Mouse (Mus musculus) liver, embryonic 11.5 days (tissue): ENCODE data around the gene Hes7. TPM values are rescaled to one million over a fixed set of nuclear protein-coding genes. Genes with fewer than 3 reads are reported as not detected.

Experiments used
- ATAC-seq: fragments of 200-750 bp; cut with Nextera tagmentation; replicated peaks from 2 replicates; pipeline ENCODE4 v1.8.0; 2017; ENCODE audit warnings: moderate number of reproducible peaks, mild to moderate bottlenecking, moderate TSS enrichment, moderate library complexity; ENCODE audit not compliant: low FRiP score
- DNase-seq: peaks from one replicate; pipeline ENCODE4 v3.0.0-alpha.2; 2017; ENCODE audit warnings: low spot score
- H3K27ac ChIP-seq: fragments of 300-500 bp; sonication (generic); 2 replicates; pipeline ENCODE4 v1.5.1; 2014; ENCODE audit warnings: mild to moderate bottlenecking, low read depth, low read length, control low read depth
- H3K27me3 ChIP-seq: fragments of 300-500 bp; sonication (generic); replicated peaks from 2 replicates; pipeline ENCODE4 v1.6.1; 2014; ENCODE audit warnings: low read length, mixed read lengths; ENCODE audit not compliant: control insufficient read depth, insufficient read depth
- H3K36me3 ChIP-seq: fragments of 300-500 bp; sonication (generic); 2 replicates; pipeline ENCODE4 v1.6.1; 2014; ENCODE audit warnings: mild to moderate bottlenecking, low read length, moderate library complexity, mixed read lengths; ENCODE audit not compliant: control insufficient read depth, insufficient read depth
- H3K4me1 ChIP-seq: fragments of 300-500 bp; sonication (generic); replicated peaks from 2 replicates; pipeline ENCODE4 v1.6.1; 2014; ENCODE audit warnings: low read length, mixed read lengths; ENCODE audit not compliant: control insufficient read depth, insufficient read depth
- H3K4me2 ChIP-seq: fragments of 300-500 bp; sonication (generic); 2 replicates; pipeline ENCODE4 v1.6.1; 2014; ENCODE audit warnings: mild to moderate bottlenecking, control low read depth, moderate library complexity
- H3K4me3 ChIP-seq: fragments of 300-500 bp; sonication (generic); 2 replicates; pipeline ENCODE4 v1.5.1; 2014; ENCODE audit warnings: low read depth, low read length, control low read depth
- H3K9ac ChIP-seq: fragments of 300-500 bp; sonication (generic); 2 replicates; pipeline ENCODE4 v1.6.1; 2014; ENCODE audit warnings: low read depth, low read length, control low read depth
- H3K9me3 ChIP-seq: fragments of 300-500 bp; sonication (generic); 2 replicates; pipeline ENCODE4 v1.6.1; 2016; ENCODE audit warnings: low read length, inconsistent platforms, mixed read lengths; ENCODE audit not compliant: control insufficient read depth
- WGBS: fragments of 180-500 bp; shearing (Covaris S2); extraction: QIAGEN DNeasy Blood & Tissue Kit; methylation state at CpG from one replicate; pipeline ENCODE4 v1.1.7; 2014; 5-methylcytosine and 5-hydroxymethylcytosine counted together
- polyA plus RNA-seq: library from polyadenylated mRNA; unstranded; fragments of >200 nt; fragmentation: Nextera tagmentation; extraction: Ambion mirVana; gene quantifications from 2 replicates; pipeline ENCODE4 v1.2.1, GENCODE M21; 2014

Hes7 gene
- polyA plus RNA-seq, 1 experiment from 2014 or later: 0.59 TPM

DNA sequence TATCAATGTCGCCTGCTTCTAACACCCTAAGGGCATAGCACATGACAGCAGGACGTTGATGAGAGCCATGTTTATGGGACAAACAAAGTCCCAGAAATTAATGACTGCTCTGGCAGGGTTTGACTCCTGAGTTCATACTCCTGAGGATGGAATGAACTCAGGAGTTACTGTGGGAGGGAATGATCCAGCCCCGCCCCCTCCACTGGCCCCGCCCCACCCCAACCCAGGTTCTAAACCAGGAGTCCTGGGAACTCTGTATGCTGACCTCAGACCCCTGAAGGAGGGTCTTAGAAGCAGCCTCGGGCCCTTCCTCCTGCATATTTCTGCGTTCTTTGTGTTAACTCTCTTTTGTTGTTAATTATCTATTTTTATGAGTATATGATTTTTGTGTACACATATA, 34.6 kb upstream of the Hes7 start:
- Histone ChIP-seq H3K36me3 (peaks cover 8% of the 10 kb centered on the region; the same call in 1 of the 2 replicates), H3K27ac (no peak overlapping the region), H3K4me3 (no peak overlapping the region), H3K9ac (no peak overlapping the region), H3K9me3 (no peaks in the 10 kb centered on the region), H3K4me1 (peaks cover 20% of the 10 kb centered on the region), H3K27me3 (no peaks in the 10 kb centered on the region), H3K4me2 (no peak overlapping the region)
- ATAC-seq: no peak
- no peak for DNase-seq
- 65% methylated on average over 6 of the region's 6 CpGs for WGBS

DNA sequence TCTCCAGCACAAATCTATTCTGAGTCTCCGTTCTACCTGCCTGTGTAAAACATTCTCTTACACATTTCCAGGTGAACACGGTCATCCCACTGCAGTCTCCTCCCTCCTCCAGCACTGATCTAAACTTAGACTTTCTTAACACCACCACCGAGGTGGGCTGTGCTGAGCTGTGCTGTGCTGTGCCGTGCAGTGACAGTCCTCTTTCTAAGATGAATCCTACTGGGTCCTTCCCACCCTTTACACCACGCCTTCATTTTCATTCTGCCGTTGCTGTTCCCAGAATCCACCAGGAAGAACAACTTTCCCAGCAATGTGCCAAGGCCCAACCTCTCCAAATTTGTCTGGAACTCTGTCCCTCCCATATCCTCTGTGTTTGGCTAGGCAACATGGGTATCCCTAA, 33.8 kb upstream of the Hes7 start:
- Histone ChIP-seq H3K36me3 (peaks cover 10% of the 10 kb centered on the region), H3K27ac (no peak overlapping the region)
- WGBS: 62% methylated on average over 6 of the region's 6 CpGs

DNA sequence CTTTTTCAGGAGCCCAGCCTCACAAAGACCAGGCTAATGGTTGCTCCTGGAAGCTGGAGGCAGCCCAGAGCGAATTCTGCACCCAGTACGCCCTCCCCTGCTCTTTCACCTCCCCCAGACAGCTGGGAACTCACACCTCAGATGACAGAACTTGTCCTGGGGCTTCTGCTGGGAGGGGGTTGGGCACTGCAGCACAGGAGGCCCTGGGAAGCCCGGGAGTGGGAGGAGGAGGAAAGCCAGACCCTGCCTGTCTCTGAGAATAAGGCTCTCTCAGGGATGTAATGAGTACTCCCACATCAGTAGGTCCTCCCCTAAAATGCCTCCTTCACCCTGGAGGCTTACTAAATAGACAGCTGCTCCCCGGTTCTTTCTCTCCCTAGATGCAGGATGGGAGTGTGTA, 33.1 kb upstream of the Hes7 start:
- ATAC-seq: no peak
- Histone ChIP-seq H3K36me3 (peaks cover 10% of the 10 kb centered on the region), H3K4me1 (peaks cover 20% of the 10 kb centered on the region), H3K9me3 (no peaks in the 10 kb centered on the region), H3K27ac (no peak overlapping the region), H3K27me3 (no peaks in the 10 kb centered on the region), H3K4me2 (no peak overlapping the region), H3K9ac (no peak overlapping the region), H3K4me3 (no peak overlapping the region)
- WGBS: 44% methylated on average over 4 of the region's 4 CpGs
- DNase-seq: no peak

More for the DNA sequence above, 33.8 kb upstream of the Hes7 start:
- peaks cover 20% of the 10 kb centered on the region for H3K4me1 ChIP-seq
- H3K4me2 ChIP-seq: no peak overlapping the region
- no peak overlapping the region for H3K4me3 ChIP-seq
- ATAC-seq (no peak), DNase-seq (no peak)
- H3K9ac ChIP-seq: no peak overlapping the region
- no peaks in the 10 kb centered on the region for H3K9me3 ChIP-seq
- no peaks in the 10 kb centered on the region for H3K27me3 ChIP-seq

DNA sequence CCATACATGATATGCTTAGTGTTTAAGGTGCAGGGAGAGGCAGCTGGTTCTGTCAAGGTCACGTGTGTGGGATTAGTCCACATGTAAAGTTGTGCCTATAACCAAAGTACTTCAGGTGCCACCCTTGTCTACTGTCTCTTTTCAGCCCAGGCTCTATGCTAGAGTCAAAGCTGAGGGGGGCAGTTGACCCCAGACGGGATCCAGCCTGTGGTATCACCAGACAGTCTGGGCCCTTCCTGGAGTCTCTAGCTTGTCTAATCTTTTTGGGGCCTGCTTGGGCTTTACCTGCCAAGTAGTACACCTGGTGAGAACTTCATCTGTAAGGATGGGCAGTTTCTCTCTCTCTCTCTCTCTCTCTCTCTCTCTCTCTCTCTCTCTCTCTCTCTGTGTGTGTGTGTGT, 32.6 kb upstream of the Hes7 start:
- Histone ChIP-seq H3K4me3 (peak overlapping the region; percentile 91), H3K4me1 (peaks cover 20% of the 10 kb centered on the region), H3K27me3 (no peaks in the 10 kb centered on the region), H3K27ac (no peak overlapping the region), H3K9ac (peak overlapping the region; percentile 97), H3K4me2 (peak overlapping the region; percentile 84), H3K36me3 (peaks cover 12% of the 10 kb centered on the region), H3K9me3 (no peaks in the 10 kb centered on the region)
- no peak for ATAC-seq
- 57% methylated on average over 2 of the region's 2 CpGs for WGBS
- DNase-seq: no peak

DNA sequence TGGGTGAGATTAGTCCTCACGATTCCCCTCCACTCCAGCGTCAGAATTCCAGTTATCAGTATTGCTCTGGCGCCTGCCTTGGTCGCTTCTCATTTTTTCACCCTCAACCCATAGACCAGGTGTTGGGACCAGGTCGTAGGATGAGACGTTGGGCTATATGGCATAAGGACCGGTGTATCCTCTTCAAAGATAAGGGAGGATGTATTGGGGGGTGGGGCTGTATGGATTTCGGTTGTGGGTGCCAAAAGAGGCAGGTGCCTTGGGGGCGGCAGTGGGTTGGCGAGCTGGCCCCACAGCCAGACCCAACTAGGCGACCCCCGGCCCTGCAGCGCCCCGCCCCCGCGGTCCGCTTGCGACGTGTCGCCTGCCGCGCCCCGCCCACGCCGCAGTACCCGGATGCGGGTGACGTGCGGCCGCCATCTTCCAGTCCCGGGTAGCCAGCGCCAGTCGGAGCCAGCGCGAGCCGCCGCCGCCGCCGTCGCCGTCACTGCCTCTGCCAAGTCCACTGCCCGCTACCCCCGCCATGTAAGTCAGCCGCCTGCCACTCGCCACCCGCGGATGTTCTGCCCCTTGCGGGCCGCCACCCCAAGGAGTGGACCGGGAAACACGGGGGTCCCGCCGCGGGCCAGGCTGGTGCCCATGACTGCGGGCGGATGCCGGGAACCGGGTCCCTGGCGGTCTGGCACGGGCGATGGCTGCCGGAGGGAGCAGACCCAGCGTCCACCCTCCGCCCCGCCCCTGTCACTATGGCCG, 31.9 kb upstream of the Hes7 start, which contains the start of gene Vamp2:
TSS of gene Vamp2 (plus strand) at position 388 of the 753 bp plus-strand sequence.
- WGBS: under 1% methylated on average over 58 of the region's 67 CpGs
- H3K4me3 ChIP-seq: peak within 1 kb of the TSS; percentile 91
- DNase-seq: peak; percentile 90
- peak within 1 kb of the TSS; percentile 84 for H3K4me2 ChIP-seq
- H3K4me1 ChIP-seq: peaks cover 20% of the 10 kb centered on the region
- peak; percentile 76 for ATAC-seq
- peak within 1 kb of the TSS; percentile 97 for H3K9ac ChIP-seq
- peaks cover 14% of the 10 kb centered on the region for H3K36me3 ChIP-seq
- no peaks in the 10 kb centered on the region for H3K9me3 ChIP-seq
- peak within 1 kb of the TSS; percentile 89 for H3K27ac ChIP-seq
- no peaks in the 10 kb centered on the region for H3K27me3 ChIP-seq

DNA sequence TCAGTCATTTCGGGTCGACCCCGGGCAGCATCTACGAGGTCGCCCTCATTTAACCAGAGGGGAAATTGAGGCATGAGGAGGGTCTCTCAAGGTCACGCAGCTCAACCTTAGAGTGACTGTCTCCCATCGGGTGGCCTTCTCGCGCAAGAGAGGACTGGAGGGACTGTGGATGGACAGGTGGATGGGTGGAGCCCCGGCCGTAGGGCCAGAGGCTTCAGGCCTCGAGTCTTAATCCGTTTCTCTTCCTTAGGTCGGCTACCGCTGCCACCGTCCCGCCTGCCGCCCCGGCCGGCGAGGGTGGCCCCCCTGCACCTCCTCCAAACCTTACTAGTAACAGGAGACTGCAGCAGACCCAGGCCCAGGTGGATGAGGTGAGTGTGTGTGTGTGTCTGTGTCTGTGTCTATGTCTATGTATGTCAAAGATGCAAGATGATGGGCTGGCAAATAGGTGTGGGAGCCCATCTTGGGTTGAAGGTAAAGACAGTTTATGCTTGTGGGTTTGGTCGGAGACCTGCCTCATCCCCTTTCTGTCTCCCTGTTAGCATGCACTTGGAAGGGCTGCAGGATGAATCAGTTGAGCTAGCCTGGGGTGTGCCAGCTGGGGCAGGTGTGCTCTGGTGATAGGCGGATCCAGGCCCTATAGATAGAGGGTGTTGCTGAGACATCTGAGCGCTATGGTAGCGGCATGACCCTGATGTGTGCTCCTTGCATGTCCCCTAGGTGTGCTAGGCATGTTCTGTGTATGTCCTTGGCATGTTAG, 31.2 kb upstream of the Hes7 start:
- WGBS: 7% methylated on average over 25 of the region's 25 CpGs
- H3K36me3 ChIP-seq: peaks cover 14% of the 10 kb centered on the region
- H3K4me3 ChIP-seq: peak overlapping the region; percentile 91
- ATAC-seq (peak; percentile 74), DNase-seq (peak; percentile 52)
- peak overlapping the region; percentile 97 for H3K9ac ChIP-seq
- H3K9me3 ChIP-seq: no peaks in the 10 kb centered on the region
- H3K4me2 ChIP-seq: peak overlapping the region; percentile 84
- peaks cover 20% of the 10 kb centered on the region for H3K4me1 ChIP-seq
- peak overlapping the region; percentile 89 for H3K27ac ChIP-seq
- no peaks in the 10 kb centered on the region for H3K27me3 ChIP-seq

DNA sequence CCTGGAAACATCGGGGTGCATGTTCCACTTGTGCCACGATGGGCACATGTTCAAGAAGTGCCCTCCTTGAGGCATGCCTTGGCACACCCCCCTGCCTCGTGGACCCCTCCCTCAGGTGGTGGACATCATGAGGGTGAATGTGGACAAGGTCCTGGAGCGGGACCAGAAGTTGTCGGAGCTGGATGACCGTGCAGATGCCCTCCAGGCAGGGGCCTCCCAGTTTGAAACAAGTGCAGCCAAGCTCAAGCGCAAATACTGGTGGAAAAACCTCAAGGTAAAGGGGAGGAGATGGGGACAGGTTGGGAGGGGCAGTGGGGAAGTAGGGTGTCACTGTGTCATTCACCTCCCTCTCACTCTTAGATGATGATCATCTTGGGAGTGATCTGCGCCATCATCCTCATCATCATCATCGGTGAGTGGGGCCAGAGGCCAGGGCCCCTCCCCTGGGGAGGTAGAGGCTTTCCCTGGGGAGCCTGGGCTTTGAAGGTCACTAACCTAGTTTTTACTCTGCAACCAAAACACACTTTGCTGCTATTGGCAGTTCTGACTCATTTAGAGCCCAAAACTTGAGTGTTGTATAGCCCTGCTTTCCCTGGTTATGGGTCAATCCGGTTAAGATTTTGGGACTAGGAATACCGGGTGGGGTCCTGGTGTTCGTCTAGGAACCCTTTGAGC, 30.5 kb upstream of the Hes7 start:
- no peak for DNase-seq
- Histone ChIP-seq H3K4me1 (peaks cover 20% of the 10 kb centered on the region), H3K9me3 (no peaks in the 10 kb centered on the region)

DNA sequence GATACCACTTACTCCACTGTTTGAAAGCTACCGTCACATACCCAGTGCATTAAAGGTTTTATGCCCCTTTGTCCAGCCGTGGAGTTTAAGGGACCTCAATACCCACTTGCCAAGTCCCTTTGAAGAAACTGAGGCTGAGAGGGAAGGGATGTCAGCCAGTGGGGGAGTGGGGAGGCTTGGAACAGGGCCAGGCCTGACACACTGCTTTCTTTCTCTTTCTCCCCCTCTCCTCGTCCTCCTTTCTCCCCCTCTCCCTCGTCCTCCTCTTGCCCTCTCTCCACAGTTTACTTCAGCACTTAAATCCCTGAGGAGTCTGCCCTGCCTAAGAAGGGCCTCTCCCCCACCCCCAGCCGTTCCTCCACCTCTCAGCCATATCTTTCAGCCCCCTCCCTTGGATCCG, 29.8 kb upstream of the Hes7 start:
- H3K4me1 ChIP-seq: peaks cover 20% of the 10 kb centered on the region
- no peak overlapping the region for H3K27ac ChIP-seq
- no peak for DNase-seq
- no peak overlapping the region for H3K9ac ChIP-seq
- no peak overlapping the region for H3K4me2 ChIP-seq
- H3K9me3 ChIP-seq: no peaks in the 10 kb centered on the region
- H3K4me3 ChIP-seq: peak overlapping the region; percentile 91; the same call in 1 of the 2 replicates
- ATAC-seq: no peak
- 78% methylated on average over 6 of the region's 6 CpGs for WGBS
- H3K27me3 ChIP-seq: no peaks in the 10 kb centered on the region
- H3K36me3 ChIP-seq: peaks cover 14% of the 10 kb centered on the region

More for the DNA sequence above, 30.5 kb upstream of the Hes7 start:
- peak overlapping the region; percentile 84 for H3K4me2 ChIP-seq
- no peaks in the 10 kb centered on the region for H3K27me3 ChIP-seq
- peak overlapping the region; percentile 97 for H3K9ac ChIP-seq
- no peak for ATAC-seq
- H3K27ac ChIP-seq: 0 out of 2 replicates have a peak overlapping the region, but pooled peaks have one; percentile 28
- peak overlapping the region; percentile 91 for H3K4me3 ChIP-seq
- 86% methylated on average over 12 of the region's 12 CpGs for WGBS
- H3K36me3 ChIP-seq: peaks cover 14% of the 10 kb centered on the region
